Mouse (Mus musculus) liver, embryonic 11.5 days (tissue): ENCODE results near the gene 4930524J08Rik. TPM values are rescaled to one million over a fixed set of nuclear protein-coding genes. Genes with fewer than 3 reads are reported as not detected.

ENCODE experiments used
- ATAC-seq: fragments of 200-750 bp; cut with Nextera tagmentation; replicated peaks from 2 replicates; pipeline ENCODE4 v1.8.0; 2017; ENCODE audit warnings: moderate number of reproducible peaks, mild to moderate bottlenecking, moderate TSS enrichment, moderate library complexity; ENCODE audit not compliant: low FRiP score
- DNase-seq: peaks from one replicate; pipeline ENCODE4 v3.0.0-alpha.2; 2017; ENCODE audit warnings: low spot score
- H3K27ac ChIP-seq: fragments of 300-500 bp; sonication (generic); 2 replicates; pipeline ENCODE4 v1.5.1; 2014; ENCODE audit warnings: mild to moderate bottlenecking, low read depth, low read length, control low read depth
- H3K27me3 ChIP-seq: fragments of 300-500 bp; sonication (generic); replicated peaks from 2 replicates; pipeline ENCODE4 v1.6.1; 2014; ENCODE audit warnings: low read length, mixed read lengths; ENCODE audit not compliant: control insufficient read depth, insufficient read depth
- H3K36me3 ChIP-seq: fragments of 300-500 bp; sonication (generic); 2 replicates; pipeline ENCODE4 v1.6.1; 2014; ENCODE audit warnings: mild to moderate bottlenecking, low read length, moderate library complexity, mixed read lengths; ENCODE audit not compliant: control insufficient read depth, insufficient read depth
- H3K4me1 ChIP-seq: fragments of 300-500 bp; sonication (generic); replicated peaks from 2 replicates; pipeline ENCODE4 v1.6.1; 2014; ENCODE audit warnings: low read length, mixed read lengths; ENCODE audit not compliant: control insufficient read depth, insufficient read depth
- H3K4me2 ChIP-seq: fragments of 300-500 bp; sonication (generic); 2 replicates; pipeline ENCODE4 v1.6.1; 2014; ENCODE audit warnings: mild to moderate bottlenecking, control low read depth, moderate library complexity
- H3K4me3 ChIP-seq: fragments of 300-500 bp; sonication (generic); 2 replicates; pipeline ENCODE4 v1.5.1; 2014; ENCODE audit warnings: low read depth, low read length, control low read depth
- H3K9ac ChIP-seq: fragments of 300-500 bp; sonication (generic); 2 replicates; pipeline ENCODE4 v1.6.1; 2014; ENCODE audit warnings: low read depth, low read length, control low read depth
- H3K9me3 ChIP-seq: fragments of 300-500 bp; sonication (generic); 2 replicates; pipeline ENCODE4 v1.6.1; 2016; ENCODE audit warnings: low read length, inconsistent platforms, mixed read lengths; ENCODE audit not compliant: control insufficient read depth
- WGBS: fragments of 180-500 bp; shearing (Covaris S2); extraction: QIAGEN DNeasy Blood & Tissue Kit; methylation state at CpG from one replicate; pipeline ENCODE4 v1.1.7; 2014; 5-methylcytosine and 5-hydroxymethylcytosine counted together
- polyA plus RNA-seq: library from polyadenylated mRNA; unstranded; fragments of >200 nt; fragmentation: Nextera tagmentation; extraction: Ambion mirVana; gene quantifications from 2 replicates; pipeline ENCODE4 v1.2.1, GENCODE M21; 2014

Gene 4930524J08Rik
- 1.3 and 1.9 TPM in 2 replicates for polyA plus RNA-seq

DNA sequence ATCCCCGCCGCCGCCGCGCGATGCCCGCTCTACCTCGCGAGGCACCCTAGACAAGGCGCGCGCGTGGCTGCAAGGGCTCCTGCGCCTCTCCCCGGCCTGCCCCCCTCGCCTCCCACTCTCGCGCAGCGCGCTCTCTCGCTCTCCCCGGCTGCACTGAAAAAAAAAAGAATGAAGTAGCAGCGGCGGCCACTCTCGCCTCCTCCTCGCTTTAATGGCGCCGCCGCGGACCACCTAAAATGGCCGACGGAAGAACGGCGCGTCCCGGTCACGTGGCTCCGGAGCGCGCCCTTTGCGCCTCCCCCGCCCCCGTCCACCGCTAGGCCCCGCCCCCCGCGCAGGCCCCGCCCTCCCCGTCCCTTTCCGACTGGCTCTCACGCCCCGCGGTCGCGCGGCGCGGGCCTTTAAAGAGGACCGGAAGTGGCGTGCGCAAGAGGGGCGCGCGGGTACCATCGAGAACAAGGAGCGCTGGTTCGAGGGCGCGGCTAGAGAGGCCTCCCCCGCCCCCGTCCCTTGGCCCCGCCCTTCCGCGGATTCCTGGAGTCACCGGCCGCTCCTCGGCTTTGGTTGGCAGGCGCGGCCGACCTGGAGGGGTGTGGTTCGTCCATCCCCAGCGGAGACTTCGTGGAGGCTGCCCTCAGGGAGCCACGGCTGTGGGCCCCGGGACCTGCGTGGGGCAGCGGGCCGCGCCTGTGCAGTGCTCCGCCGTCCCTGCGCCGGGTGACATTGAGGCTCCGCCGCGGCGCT, at the start of gene 4930524J08Rik, which contains the start of gene Hnrnpd:
Gene 4930524J08Rik (plus strand): TSS at position 363 of the 744 bp plus-strand sequence.
Gene Hnrnpd (minus strand): TSS at position 240 of the 744 bp plus-strand sequence.
- H3K27ac ChIP-seq, result peak within 1 kb of the TSS; percentile 99
- peak within 1 kb of the TSS; percentile 86 for H3K4me3 ChIP-seq
- H3K4me1 ChIP-seq, result peaks cover 20% of the 10 kb centered on the region
- DNase-seq (peak; percentile 96), ATAC-seq (peak; percentile 96)
- peak within 1 kb of the TSS; percentile 84 for H3K4me2 ChIP-seq
- H3K36me3 ChIP-seq, result no peaks in the 10 kb centered on the region
- no peaks in the 10 kb centered on the region for H3K9me3 ChIP-seq
- H3K9ac ChIP-seq, result peak within 1 kb of the TSS; percentile 97
- no peaks in the 10 kb centered on the region for H3K27me3 ChIP-seq
- WGBS, result 1% methylated on average over 83 of the region's 97 CpGs

DNA sequence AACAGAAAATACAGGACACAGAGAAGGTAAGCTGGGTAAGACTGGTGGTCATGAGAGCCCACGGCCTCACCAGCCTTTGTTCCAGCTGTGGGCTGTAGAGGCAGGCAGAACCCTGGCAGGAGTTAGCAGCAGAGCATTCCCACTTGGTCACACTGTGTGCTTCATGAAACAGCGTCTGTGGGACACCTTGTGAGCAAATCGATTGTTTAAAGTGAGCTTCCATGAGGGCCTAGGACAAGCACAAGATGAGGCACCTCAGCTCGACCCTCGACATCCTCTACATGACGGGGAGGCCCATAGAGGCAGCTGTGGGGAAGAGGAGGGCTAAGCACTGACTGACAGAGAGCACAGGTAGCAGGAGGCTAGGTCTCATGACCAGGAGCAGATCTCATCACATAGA, 47.0 kb upstream of the 4930524J08Rik start:
- H3K4me1 ChIP-seq, result no peaks in the 10 kb centered on the region
- no peak overlapping the region for H3K4me3 ChIP-seq
- no peaks in the 10 kb centered on the region for H3K36me3 ChIP-seq
- H3K27me3 ChIP-seq, result no peaks in the 10 kb centered on the region
- no peaks in the 10 kb centered on the region for H3K9me3 ChIP-seq
- ATAC-seq (no peak), DNase-seq (no peak)
- H3K27ac ChIP-seq, result no peak overlapping the region
- no peak overlapping the region for H3K4me2 ChIP-seq
- 79% methylated on average over 6 of the region's 6 CpGs for WGBS
- no peak overlapping the region for H3K9ac ChIP-seq

- Histone ChIP-seq H3K27me3 (no peaks in the 10 kb centered on the region), H3K4me3 (no peak overlapping the region), H3K27ac (no peak overlapping the region), H3K4me1 (no peaks in the 10 kb centered on the region), H3K9ac (no peak overlapping the region), H3K4me2 (no peak overlapping the region), H3K36me3 (no peaks in the 10 kb centered on the region), H3K9me3 (no peaks in the 10 kb centered on the region)
- WGBS, result 81% methylated on average over 3 of the region's 3 CpGs
- DNase-seq, result no peak
- ATAC-seq, result no peak
Observed at GRCm38 (mm10) chr5:99939440-99939839, 39.4 kb upstream of the 4930524J08Rik start.

- no peak for DNase-seq
- WGBS, result 79% methylated on average over 10 of the region's 10 CpGs
- no peak for ATAC-seq
- no peak overlapping the region for H3K27ac ChIP-seq
- H3K4me2 ChIP-seq, result no peak overlapping the region
- no peak overlapping the region for H3K9ac ChIP-seq
- peaks cover 3% of the 10 kb centered on the region; the same call in 1 of the 2 replicates for H3K9me3 ChIP-seq
- peaks cover 3% of the 10 kb centered on the region; the same call in 1 of the 2 replicates for H3K36me3 ChIP-seq
- H3K27me3 ChIP-seq, result no peaks in the 10 kb centered on the region
- H3K4me1 ChIP-seq, result no peaks in the 10 kb centered on the region
- no peak overlapping the region for H3K4me3 ChIP-seq
Observed at GRCm38 (mm10) chr5:99941273-99941672, 37.6 kb upstream of the 4930524J08Rik start.

- Histone ChIP-seq H3K4me2 (no peak overlapping the region), H3K36me3 (peaks cover 3% of the 10 kb centered on the region; the same call in 1 of the 2 replicates), H3K9ac (no peak overlapping the region), H3K4me3 (no peak overlapping the region), H3K27ac (no peak overlapping the region), H3K27me3 (no peaks in the 10 kb centered on the region), H3K4me1 (no peaks in the 10 kb centered on the region), H3K9me3 (peaks cover 3% of the 10 kb centered on the region; the same call in 1 of the 2 replicates)
- no peak for DNase-seq
- 66% methylated on average over 10 of the region's 10 CpGs for WGBS
- no peak for ATAC-seq
Observed at GRCm38 (mm10) chr5:99941776-99942502, 36.9 kb upstream of the 4930524J08Rik start.

DNA sequence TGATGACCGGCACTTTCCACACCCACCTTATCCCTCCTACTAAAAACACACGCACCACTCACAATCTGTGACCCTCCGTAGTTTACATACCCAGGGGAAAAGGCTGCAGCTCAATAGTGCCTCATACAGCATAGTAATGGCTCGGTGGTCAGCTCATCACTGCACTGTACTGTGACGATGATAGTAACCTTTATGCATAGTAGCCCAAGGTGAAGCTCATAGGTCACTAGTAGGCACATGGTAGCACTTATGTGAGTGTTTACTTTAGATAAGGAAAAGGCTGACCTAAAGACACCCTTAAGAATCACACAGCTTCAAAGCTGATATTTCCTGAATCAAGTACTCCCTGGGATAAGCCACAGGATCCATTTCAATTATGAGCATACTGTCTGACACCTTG, 26.3 kb upstream of the 4930524J08Rik start:
- ATAC-seq (peak; percentile 58), DNase-seq (no peak)
- Histone ChIP-seq H3K27ac (no peak overlapping the region), H3K9me3 (no peaks in the 10 kb centered on the region), H3K9ac (no peak overlapping the region), H3K4me2 (no peak overlapping the region), H3K4me1 (no peaks in the 10 kb centered on the region; the same call in 1 of the 2 replicates), H3K4me3 (no peak overlapping the region), H3K36me3 (no peaks in the 10 kb centered on the region; the same call in 1 of the 2 replicates), H3K27me3 (no peaks in the 10 kb centered on the region)
- WGBS, result 77% methylated on average over 5 of the region's 5 CpGs

- ATAC-seq (no peak), DNase-seq (no peak)
- H3K9ac ChIP-seq, result no peak overlapping the region
- no peaks in the 10 kb centered on the region; the same call in 1 of the 2 replicates for H3K4me1 ChIP-seq
- H3K4me2 ChIP-seq, result no peak overlapping the region
- 59% methylated on average over 1 of the region's 1 CpGs for WGBS
- peaks cover 3% of the 10 kb centered on the region; the same call in 1 of the 2 replicates for H3K36me3 ChIP-seq
- H3K27ac ChIP-seq, result no peak overlapping the region
- no peaks in the 10 kb centered on the region for H3K9me3 ChIP-seq
- H3K4me3 ChIP-seq, result no peak overlapping the region
- H3K27me3 ChIP-seq, result no peaks in the 10 kb centered on the region
Observed at GRCm38 (mm10) chr5:99953883-99954282, 25.0 kb upstream of the 4930524J08Rik start.

- Histone ChIP-seq H3K9me3 (no peaks in the 10 kb centered on the region), H3K36me3 (peaks cover 24% of the 10 kb centered on the region), H3K4me2 (no peak overlapping the region), H3K4me3 (no peak overlapping the region), H3K27ac (no peak overlapping the region), H3K27me3 (no peaks in the 10 kb centered on the region), H3K9ac (no peak overlapping the region), H3K4me1 (no peaks in the 10 kb centered on the region)
- ATAC-seq (no peak), DNase-seq (no peak)
- WGBS, result 89% methylated on average over 1 of the region's 1 CpGs
Observed at GRCm38 (mm10) chr5:99958666-99959065, 20.2 kb upstream of the 4930524J08Rik start.
